Mouse (Mus musculus): Measurements from ENCODE around the gene Lrmp. TPM values are rescaled to one million over a fixed set of nuclear protein-coding genes. Genes with fewer than 3 reads are reported as not detected.
"Not testable (repeated sequence)": the region's sequence is repeated elsewhere in the genome, so short reads cannot be mapped to it uniquely, and the experiment has no call there.

Lrmp gene
- total RNA-seq (2021), result 1 to 10 TPM; 2.7 to 2.8 TPM
- long read RNA-seq, experiment 1, result 0 reads
- long read RNA-seq, experiment 2, partial matches to known transcripts, result 0 of 3 reads
- long read RNA-seq, experiment 2, other reads (novel, unspliced or antisense), result 3 of 3 reads

DNA sequence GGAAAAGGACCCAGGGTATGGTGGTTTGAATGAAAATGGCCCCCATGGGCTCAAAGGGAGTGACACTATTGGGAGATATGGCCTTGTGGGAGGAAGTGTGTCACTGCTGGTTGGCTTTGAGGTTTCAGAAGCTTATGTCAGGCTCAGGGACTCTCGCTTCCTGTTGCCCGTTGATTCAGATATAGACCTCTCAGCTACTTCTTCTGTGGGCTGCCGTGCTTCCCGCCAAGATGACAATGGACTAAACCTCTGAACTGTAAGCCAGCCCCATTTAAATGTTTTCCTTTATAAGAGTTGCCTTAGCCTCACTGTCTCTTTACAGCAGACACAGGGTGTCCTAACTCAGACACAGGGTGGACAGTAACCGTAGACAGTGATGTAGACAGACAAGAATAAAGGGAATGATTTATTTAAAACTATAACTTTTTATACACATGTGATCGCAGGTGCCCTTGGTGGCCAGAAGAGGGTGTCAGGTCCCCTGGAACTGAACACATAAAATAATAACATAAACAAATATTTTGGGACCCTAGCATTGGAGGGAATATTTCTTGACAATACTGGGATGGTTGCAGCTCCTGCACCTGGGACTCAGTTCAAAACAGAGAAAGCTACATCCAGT is at the start of gene Lrmp:
Gene Lrmp, plus strand, starts transcription at position 178 of the 622 bp plus-strand sequence.
- DNase-seq (ENCODE audit: low spot score in 2 of 2), result no peak

DNA sequence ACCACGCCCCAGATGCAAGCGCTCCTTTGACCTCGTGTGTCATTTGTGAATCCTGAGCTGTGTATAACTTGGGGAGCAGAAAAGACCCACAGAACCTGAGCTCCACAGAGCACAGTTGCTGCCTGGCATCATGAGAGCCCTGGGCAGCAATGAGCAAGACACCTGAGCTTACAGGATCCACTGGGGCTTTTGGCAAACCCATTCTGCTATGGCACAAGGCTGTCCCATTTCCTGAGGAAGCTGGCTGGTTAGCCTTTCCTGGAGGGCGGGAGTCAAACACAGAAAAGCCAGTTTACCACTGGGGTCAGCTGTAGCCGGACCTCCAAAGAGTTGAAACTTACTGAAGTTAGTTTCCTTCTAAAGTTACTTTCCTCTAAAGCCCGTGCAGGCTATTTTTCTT is 49.0 kb upstream of the Lrmp start:
- DNase-seq (ENCODE audit: low spot score in 2 of 2), result no peak

DNA sequence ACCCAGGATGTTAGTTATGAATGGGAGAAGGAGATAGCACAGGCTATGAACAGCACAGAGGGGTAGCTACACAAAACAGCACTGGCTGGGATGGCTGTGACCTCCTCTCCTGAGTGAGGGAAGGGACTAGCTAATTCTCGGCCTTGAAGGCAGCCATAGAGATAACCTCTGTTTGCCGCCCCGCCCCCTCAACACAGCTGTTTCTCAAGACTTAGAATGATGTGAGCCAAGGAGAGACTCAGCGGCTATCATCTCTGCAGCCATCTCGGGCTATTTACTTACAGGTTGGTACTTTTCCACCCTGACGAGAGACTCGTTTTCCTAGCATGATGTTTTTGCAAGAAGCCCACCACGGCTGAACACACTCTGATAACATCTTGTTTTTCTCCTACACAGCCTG is 47.8 kb upstream of the Lrmp start:
- DNase-seq (ENCODE audit: low spot score in 2 of 2), result no peak

DNA sequence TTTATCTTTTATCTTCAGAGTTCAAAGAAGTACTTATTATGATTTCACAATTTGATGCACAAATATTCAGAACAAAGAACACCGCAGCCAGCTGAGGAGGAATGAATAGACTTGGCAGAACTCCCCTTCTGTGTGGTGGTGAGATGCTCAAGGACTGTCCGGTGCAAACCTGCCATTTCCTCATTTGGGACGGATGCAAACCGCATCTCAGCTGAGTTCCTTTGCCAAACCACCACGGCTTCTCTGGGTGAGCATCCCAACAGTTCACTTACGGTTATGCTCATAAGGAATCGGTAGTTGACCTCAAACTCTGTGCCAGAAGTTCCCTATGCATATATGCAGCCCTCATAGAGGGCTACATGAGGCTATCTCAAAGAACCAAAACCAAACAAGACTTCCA is 46.1 kb upstream of the Lrmp start:
- no peak for DNase-seq (ENCODE audit: low spot score in 2 of 2)

DNA sequence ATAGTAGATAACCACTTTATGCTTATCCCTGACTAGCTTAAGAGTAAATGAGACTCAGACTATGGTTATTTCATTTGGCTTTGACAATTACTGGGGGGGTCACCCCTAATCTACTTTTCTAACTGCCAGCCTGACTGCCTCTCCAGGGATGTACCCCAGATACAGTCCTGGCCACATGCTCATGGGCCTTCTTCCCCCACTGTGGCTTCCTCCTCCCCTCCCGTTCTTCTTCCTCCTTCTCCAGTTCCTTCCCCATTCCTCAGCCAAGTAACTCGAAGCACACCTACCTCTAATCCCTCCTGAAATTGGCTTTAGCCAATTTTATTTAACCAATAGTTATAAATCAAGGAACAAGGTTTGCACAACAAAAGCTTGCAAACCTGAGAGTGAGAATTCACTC is 45.5 kb upstream of the Lrmp start:
- no peak for DNase-seq (ENCODE audit: low spot score in 2 of 2)

DNA sequence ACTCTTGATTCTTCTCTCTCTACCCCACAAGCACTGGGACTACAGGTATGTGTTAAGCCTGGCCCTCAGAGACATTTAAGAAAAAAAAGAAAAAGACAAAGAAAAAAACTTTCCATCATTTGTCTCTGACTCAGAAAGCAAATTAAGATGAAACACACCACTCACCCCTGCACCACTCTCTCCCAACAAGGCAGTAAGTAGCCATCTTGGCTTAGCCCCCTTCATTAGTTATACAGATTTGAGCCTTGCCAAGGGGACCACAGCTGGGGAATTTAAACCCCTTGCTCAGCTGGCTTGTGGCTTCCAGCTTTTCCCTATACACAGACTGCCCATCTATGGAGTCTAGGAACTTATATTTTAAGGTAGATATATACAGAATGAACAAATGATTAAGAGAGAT is 41.0 kb upstream of the Lrmp start:
- DNase-seq (ENCODE audit: low spot score in 2 of 2), result no peak

DNA sequence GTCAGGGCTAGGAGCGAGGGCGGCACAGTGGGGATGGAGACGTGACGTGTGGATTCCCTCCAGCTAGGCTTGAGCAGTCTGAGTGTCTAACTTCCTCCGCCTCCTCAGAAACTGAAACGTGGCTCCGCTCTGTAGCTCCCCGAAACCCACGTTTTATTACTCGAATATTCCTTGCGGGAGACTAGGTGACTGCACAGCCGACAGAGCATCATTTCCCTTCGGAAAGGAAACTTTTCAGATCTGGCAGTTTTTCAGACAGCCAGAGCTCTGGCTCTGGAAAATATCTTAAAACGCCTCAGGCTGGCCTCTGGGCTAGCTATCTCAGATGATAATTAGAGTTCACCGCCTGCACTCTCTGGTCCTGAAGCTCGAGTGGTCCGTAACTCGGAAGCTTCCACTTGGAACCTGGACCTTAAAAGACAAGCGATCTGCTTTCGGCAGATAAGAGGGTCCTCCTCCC is 40.3 kb upstream of the Lrmp start:
- DNase-seq (ENCODE audit: low spot score in 2 of 2), result no peak

DNA sequence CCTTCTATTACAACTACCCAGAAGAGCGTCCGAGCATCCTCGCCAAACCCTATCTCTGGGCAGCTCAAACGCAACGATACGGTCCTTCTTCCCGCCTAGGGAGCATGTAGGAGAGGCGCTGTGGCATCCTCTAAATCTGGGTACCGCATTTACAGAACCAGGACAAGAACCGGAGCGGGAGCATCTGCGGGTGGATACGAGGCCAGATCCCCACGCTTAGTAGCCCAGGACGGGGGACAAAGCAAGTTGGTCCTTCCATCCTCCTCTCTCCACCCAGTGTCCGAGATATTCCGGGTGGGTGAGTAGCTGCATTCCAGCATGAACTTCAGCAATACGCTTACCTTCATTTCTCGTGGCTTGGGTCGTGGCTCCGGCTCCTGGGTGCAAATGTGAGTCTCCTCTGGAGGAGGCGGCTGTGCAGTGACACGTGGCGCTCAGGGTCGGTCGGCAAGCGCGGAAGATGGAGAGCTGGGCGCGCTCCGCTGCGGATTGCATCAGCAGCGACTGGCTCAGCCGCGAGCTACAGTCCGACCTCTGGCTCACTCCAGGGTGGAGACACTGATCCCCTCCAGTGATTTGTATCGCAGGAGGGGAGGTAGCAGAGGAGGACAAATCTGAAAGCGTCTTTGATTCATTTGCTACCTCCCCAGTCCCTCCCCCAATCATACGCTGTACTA is 39.8 kb upstream of the Lrmp start, which contains the start of gene Bcat1:
Gene Bcat1, minus strand, starts transcription at position 637 of the 677 bp plus-strand sequence.
- DNase-seq (ENCODE audit: low spot score in 2 of 2), result no peak

DNA sequence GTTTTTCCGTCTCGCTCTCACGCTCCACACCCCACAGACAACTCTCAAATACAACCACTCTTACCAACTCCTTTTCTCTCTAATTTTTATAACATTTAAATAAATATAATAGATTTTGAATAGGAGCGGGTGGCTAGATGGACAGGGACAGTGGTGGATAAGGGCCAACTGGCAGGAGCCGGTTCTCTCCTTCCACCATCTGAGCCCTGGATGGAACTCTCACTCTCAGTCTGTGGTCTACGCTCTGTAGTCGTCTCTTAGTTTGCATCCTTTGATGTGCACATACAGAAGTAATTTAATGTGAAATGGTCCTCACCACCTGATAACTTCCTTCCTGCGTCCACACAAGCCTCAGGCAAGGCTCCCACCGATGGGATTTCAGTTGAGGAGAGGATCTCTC is 39.2 kb upstream of the Lrmp start:
- no peak for DNase-seq (ENCODE audit: low spot score in 2 of 2)

DNA sequence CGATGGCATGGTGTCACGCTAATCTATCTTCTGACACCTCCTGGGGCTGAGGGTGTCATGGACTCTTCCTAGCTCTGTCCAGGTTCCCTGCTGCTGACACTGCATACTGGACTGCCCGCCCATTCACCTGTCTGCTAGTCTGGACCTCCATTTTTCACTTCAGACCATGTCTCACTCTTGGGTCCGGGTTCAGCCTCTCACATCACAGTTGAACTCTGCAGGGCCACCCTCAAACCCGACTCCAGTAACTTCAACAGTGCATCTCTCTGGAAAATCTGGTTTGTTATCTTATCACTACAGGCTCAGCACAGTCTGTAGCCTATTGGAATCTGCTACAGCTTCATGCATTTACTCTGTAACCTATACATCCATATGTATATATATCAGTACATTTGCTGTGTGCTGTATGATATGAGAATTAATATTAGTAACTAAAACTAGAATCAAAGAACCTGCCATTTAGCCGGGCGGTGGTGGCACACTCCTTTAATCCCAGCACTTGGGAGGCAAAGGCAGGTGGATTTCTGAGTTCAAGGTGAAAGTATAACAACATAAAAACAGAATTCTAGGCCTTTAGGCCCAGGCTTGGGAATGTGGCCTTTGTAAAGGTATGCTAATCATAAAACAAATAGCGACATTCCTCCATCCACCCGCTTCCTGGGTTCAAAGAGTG is 36.2 kb upstream of the Lrmp start:
- no peak for DNase-seq (ENCODE audit: low spot score in 2 of 2)

DNA sequence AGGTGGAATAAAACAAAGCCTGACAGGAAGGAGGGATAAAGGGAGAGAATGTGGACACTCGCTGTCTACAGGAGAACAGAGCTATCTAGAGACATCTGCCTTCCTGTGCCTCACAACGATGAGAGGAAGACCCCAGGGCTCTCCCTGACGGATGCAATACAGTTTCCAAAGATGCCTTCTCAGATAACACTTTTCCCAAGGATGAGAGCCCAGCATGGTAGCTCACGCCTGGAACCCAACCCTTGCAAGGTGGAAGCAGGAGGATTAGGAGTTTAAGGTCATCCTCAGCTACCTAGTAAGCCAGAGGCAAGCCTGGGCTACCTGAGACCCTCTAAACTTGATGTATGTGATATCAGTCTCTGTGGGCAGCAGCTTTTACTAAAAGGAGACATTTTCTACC is 33.7 kb upstream of the Lrmp start:
- no peak for DNase-seq (ENCODE audit: low spot score in 2 of 2)

DNA sequence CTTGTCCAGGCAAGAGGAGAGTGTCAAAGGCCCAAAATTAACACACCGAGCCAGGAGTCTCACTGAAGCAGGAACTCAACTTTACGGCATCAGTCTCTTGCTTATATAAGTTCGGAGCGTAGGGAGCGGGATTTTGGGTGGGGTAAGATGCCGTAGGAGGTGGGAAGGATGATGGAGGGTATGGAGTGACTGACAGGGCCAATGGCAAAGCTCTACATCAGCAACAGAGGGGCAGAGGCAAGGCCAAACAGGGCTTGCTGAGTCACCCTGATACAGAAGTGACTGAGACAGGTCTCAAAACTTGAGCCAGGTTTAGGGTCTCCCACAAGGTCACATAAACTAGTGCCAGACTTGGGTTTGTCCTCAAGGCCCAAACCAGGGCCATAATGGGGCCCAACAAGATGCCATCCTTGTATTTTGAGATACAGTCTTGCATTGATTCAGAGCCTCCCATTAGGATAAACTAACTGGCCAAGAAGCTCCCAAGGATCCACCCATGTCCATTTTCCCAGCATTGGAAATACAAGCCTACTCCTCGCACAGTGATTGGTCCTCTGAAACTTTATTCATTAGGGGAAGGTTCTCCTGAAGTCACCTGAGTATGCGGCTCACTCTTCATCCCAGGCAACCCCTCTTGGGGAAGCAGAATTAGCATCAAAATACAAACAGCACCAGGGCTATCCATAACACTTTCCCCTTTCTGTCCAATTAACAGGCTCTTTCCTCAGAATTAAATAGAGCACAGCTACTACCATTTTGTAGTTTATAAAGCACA is 30.9 kb upstream of the Lrmp start:
- DNase-seq (ENCODE audit: low spot score in 2 of 2), result no peak

DNA sequence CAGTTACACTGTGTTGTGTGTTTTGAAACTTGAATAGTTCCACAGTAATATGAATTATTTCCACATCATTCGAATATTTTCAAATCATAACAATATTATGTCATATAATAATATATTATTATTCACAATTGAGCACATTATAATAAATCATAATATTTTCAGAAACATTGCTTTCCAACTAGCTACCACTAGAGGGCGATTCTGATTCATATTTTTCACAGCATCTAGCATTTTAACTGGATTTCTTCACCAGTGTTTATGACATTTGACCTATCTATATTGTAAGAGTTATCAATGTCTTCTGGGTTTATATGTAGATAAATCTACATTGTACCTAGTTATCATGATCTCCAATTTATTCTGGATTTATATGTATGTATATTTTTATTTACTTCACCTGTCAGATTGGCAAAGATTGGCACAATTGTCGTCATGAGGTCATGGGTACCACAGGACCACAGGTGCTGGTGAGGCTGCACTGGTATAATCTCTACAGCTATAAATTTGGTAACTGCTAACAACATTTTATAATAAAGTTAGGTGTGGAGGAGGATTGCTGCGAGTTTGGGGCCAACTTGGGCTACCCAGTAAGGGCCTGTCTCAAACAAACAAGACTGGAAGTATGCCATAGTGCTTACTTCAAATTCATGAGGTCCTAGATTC is 26.9 kb upstream of the Lrmp start:
- no peak for DNase-seq (ENCODE audit: low spot score in 2 of 2)

DNA sequence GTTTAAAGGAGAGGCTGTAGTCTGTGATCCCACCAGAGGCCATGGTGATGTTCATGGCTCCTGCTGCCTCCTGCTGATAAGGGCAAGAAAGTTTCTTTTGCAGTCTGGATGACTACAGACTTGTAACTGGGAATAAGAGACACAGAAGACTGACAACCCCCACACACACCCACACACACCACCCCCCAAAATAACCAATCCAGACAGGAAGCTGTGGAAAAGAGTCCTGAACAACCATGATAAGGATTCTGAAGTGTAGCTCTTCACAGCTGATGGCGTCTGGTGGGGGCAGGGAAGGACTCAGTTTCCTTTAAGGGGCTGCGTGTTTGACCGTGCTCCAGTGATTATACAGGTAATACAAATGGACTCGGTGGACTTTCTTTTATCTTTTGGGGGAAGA is 26.1 kb upstream of the Lrmp start:
- DNase-seq (ENCODE audit: low spot score in 2 of 2), result no peak

DNA sequence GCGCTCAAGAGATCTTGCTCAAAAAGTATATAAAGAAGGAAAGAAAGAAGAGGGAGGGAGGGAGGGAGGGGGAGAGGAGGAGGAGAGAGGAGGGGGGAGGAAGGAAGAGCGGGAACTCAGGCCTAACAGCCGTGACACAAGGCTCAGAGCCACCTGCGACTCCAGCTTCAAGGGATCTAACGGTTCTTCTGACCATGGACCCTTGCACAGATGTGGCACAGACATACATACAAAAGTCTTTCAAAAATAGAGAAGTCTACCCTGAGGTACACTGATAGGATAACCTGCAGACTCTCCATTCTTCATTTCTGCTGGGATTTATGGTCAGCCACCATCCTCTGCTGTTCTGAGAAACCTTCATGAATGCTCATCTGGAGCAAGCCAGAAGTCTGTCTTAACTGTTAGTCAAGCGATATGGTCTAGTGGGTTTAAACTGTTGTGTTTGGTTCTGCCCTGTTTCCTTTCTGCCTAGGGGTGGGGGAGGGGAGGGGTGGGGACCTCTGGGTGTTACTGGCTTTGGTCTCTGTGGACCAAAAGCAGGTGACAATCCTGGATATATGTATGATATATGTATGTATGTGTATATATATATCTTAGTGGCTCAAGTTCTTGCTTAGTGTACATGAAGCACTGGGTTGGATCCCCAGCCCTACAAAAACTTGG is 25.1 kb upstream of the Lrmp start:
- no peak for DNase-seq (ENCODE audit: low spot score in 2 of 2)

DNA sequence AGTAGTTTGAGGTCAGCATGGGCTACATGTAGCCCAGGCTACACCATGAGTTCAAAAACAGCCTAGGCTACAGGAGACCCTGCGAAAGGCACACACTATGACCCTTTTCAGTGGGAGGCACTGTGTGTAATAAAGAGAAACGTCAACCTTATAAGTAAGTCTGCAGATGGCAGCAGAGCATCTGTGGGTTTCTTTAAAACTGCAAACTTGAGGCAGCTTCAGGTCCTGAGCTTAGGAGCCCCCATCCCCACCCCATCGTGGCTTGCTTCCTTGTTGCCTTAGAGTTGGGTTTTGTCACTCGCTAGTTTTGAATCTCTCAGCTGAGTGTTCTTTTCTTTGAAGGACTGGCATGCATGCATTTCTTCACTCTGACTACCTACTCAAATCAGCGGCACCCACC is 24.5 kb upstream of the Lrmp start:
- DNase-seq (ENCODE audit: low spot score in 2 of 2), result no peak

DNA sequence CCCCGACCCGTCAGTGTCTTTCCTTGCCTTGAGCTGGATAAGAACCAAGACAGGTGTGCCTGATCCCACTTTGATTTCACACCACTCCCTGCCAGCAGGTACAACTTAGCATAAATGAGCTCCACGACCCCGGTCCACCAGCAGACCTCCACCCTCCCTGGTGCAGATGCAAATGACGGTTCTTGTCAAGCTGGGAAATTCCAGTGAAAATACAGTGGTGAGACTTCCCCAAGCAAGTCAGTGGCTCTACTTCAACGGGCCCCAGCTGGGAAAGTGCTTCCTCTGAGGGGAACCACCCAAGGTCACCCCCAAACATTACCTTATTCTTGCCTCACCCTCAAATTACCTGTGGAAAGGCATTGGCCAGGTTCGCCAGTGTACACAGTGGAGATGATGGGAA is 23.5 kb upstream of the Lrmp start:
- no peak for DNase-seq (ENCODE audit: low spot score in 2 of 2)

DNA sequence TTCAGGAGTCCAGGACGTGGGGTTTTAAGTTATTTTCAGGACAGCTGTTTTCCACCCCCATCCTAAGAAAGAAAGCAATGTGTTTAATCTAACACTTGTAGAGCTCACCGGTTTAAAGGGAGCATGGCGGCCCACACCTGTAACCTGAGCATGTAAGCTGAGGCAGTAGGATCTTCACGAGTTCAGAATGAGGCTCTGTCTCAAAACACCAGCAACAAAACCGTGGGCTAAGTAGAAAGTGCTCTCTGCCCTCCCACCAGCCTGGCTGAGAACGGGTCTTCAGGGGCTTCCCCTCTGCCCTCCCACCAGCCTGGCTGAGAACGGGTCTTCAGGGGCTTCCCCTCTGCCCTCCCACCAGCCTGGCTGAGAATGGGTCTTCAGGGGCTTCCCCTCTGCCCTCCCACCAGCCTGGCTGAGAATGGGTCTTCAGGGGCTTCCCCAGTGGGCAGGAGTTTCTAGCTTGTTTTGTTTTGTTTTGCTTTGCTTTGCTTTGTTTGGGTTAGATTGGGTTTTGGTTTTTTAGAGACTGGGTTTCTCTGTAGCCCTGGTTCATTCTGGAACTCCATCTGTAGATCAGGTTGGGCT is 22.3 kb upstream of the Lrmp start:
- not testable (repeated sequence) for DNase-seq (ENCODE audit: low spot score in 2 of 2)

DNA sequence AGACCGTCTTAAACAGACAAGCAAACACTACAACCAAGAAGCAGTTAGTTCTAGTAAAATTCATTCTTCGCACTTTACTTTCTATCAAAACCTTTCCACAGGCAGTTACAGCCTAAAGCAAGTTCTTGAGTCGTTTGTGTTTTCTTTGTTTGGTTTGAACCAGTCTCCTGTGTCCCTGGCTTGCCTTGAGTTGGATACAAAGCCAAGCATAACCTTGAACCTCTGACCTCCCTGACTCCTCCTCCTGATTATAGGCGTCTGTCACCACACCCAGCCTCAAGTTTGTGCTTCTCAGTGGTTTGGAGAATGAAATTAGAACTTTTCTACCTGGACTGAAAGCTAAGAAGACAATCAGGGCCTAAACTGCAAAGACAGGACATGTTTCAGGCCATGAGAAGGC is 21.0 kb upstream of the Lrmp start:
- no peak for DNase-seq (ENCODE audit: low spot score in 2 of 2)

DNA sequence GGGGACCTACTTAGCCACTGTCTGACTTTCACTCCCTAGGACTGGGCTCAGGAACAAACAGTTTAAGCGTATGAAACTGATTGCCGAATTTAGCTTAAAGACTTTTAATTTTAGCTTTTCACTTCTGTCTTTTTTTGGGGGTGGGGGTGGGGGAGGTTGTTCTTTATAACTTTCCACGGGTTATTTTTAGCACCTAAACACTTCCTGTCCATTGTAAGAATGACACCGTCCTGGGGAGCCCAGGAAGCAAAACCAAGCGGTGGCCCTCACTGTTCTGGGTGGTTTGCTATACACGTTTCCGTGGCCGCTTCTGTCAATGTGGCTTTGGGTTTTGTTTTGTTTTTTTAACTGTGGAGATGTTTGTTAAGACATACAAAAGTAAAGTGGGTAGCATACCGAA is 14.5 kb upstream of the Lrmp start:
- no peak for DNase-seq (ENCODE audit: low spot score in 2 of 2)
